Mouse (Mus musculus): ENCODE data around the gene Gm45062. TPM values are rescaled to one million over a fixed set of nuclear protein-coding genes. Genes with fewer than 3 reads are reported as not detected.

The Gm45062 gene
- total and polyA plus RNA-seq, 3 experiments: 2.2 to 3.6 TPM; not detected in 1

- H3K79me2 ChIP-seq (ENCODE audit: control insufficient read depth, insufficient read depth, low read length, poor library complexity): no peaks in the 10 kb centered on the region
- DNase-seq (ENCODE audit: low read depth, low spot score): no peak
- TF ChIP-seq MXI1 (IDR thresholded peaks at IDR 0.05; ENCODE audit: low read depth, low read length) (peak; percentile 21; the same call in 1 of the 2 replicates), POLR2A (IDR thresholded peaks at IDR 0.05; ENCODE audit: control insufficient read depth in 1 of 2, insufficient read depth in 1 of 2, low read depth in 1 of 2, low read length in 2 of 2, poor library complexity in 1 of 2) (no peak), EP300 (IDR thresholded peaks at IDR 0.05; ENCODE audit: low read depth in 1 of 2, low read length in 2 of 2) (0 out of 4 replicates have a peak, but pooled peaks of 1 of the 2 experiments have one; percentile 20), SMC3 (IDR thresholded peaks at IDR 0.05; ENCODE audit: low read depth, low read length) (no peak), BHLHE40 (IDR thresholded peaks at IDR 0.05; ENCODE audit: borderline replicate concordance, low read depth, low read length) (peak; percentile 15; the same call in 1 of the 2 replicates), CTCF (IDR thresholded peaks at IDR 0.05 in 2 of 3, conservative IDR thresholded peaks at IDR 0.05 in 1 of 3; ENCODE audit: control insufficient read depth in 1 of 3, insufficient read depth in 1 of 3, low read depth in 2 of 3, low read length in 3 of 3, poor library complexity in 1 of 3, severe bottlenecking in 1 of 3) (no peak), RCOR1 (IDR thresholded peaks at IDR 0.05; ENCODE audit: low read depth, low read length) (no peak), MYB (IDR thresholded peaks at IDR 0.05; ENCODE audit: low read depth, low read length) (no peak)
- no peaks in the 10 kb centered on the region for H3K27me3 ChIP-seq (ENCODE audit: control insufficient read depth in 1 of 2, insufficient read depth in 2 of 2, low read length in 2 of 2)
- H3K9ac ChIP-seq (ENCODE audit: control insufficient read depth, low read depth, low read length, poor library complexity, severe bottlenecking): no peak overlapping the region
- no peak overlapping the region for H3K27ac ChIP-seq (ENCODE audit: control insufficient read depth, low read depth, low read length)
- H3K9me3 ChIP-seq (replicated peaks; ENCODE audit: insufficient read depth, low read length): no peaks in the 10 kb centered on the region
- no peak overlapping the region for H3K4me3 ChIP-seq (ENCODE audit: control insufficient read depth in 1 of 2, insufficient read depth in 1 of 2, low read depth in 2 of 2, low read length in 2 of 2)
- peaks cover 0 to 2% of the 10 kb centered on the region in 2 experiments; a peak in 2 of 4 replicates for H3K36me3 ChIP-seq (ENCODE audit: control insufficient read depth in 1 of 2, insufficient read depth in 2 of 2, low read length in 2 of 2)
- H3K4me1 ChIP-seq (ENCODE audit: control insufficient read depth in 1 of 2, insufficient read depth in 2 of 2, low read length in 2 of 2): peaks cover 5 to 10% of the 10 kb centered on the region in 2 experiments; a peak in 3 of 4 replicates
These were observed 215.1 kb downstream of the Gm45062 start for GRCm38 (mm10) chr6:8474316-8474715.

GRCm38 (mm10) chr6:8474820-8475219 lies 215.6 kb downstream of the Gm45062 start:
- H3K4me1 ChIP-seq (ENCODE audit: control insufficient read depth in 1 of 2, insufficient read depth in 2 of 2, low read length in 2 of 2): peaks cover 5 to 10% of the 10 kb centered on the region in 2 experiments; a peak in 3 of 4 replicates
- no peak overlapping the region for H3K4me3 ChIP-seq (ENCODE audit: control insufficient read depth in 1 of 2, insufficient read depth in 1 of 2, low read depth in 2 of 2, low read length in 2 of 2)
- H3K27ac ChIP-seq (ENCODE audit: control insufficient read depth, low read depth, low read length): no peak overlapping the region
- H3K9ac ChIP-seq (ENCODE audit: control insufficient read depth, low read depth, low read length, poor library complexity, severe bottlenecking): no peak overlapping the region
- H3K36me3 ChIP-seq (ENCODE audit: control insufficient read depth in 1 of 2, insufficient read depth in 2 of 2, low read length in 2 of 2): peaks cover 0 to 2% of the 10 kb centered on the region in 2 experiments; a peak in 2 of 4 replicates
- TF ChIP-seq GABPA (IDR thresholded peaks at IDR 0.05; ENCODE audit: low read depth, low read length) (no peak), NRF1 (IDR thresholded peaks at IDR 0.05; ENCODE audit: insufficient read depth, low read depth, low read length, poor library complexity, severe bottlenecking) (no peak), E2F4 (IDR thresholded peaks at IDR 0.05; ENCODE audit: borderline replicate concordance, low read depth, low read length) (no peak), ZKSCAN1 (IDR thresholded peaks at IDR 0.05; ENCODE audit: low read depth, low read length) (no peak), POLR2AphosphoS5 (IDR thresholded peaks at IDR 0.05; ENCODE audit: borderline replicate concordance, low read depth, low read length) (no peak), MAZ (IDR thresholded peaks at IDR 0.05; ENCODE audit: low read depth, low read length) (no peak), ZNF384 (IDR thresholded peaks at IDR 0.05; ENCODE audit: low read depth, low read length) (no peak), BHLHE40 (IDR thresholded peaks at IDR 0.05; ENCODE audit: borderline replicate concordance, low read depth, low read length) (no peak), ZC3H11A (IDR thresholded peaks at IDR 0.05; ENCODE audit: low read depth, low read length) (no peak), USF2 (IDR thresholded peaks at IDR 0.05; ENCODE audit: borderline replicate concordance in 1 of 2, insufficient read depth in 1 of 2, low read depth in 1 of 2, low read length in 2 of 2) (no peak), ETS1 (IDR thresholded peaks at IDR 0.05; ENCODE audit: low read depth, low read length) (no peak), KAT2A (conservative IDR thresholded peaks at IDR 0.05; ENCODE audit: low read depth, low read length) (no peak)
- H3K27me3 ChIP-seq (ENCODE audit: control insufficient read depth in 1 of 2, insufficient read depth in 2 of 2, low read length in 2 of 2): no peaks in the 10 kb centered on the region
- no peaks in the 10 kb centered on the region for H3K9me3 ChIP-seq (replicated peaks; ENCODE audit: insufficient read depth, low read length)
- DNase-seq (ENCODE audit: low read depth, low spot score): no peak
- no peaks in the 10 kb centered on the region for H3K79me2 ChIP-seq (ENCODE audit: control insufficient read depth, insufficient read depth, low read length, poor library complexity)
